Mouse (Mus musculus) lung, postnatal 0 days (tissue): ENCODE results near the gene Gab2. TPM values are rescaled to one million over a fixed set of nuclear protein-coding genes. Genes with fewer than 3 reads are reported as not detected.

Experiments used
- ATAC-seq: fragments of 200-750 bp; cut with Nextera tagmentation; 2 replicates; pipeline ENCODE4 v1.8.0; 2017; ENCODE audit warnings: moderate library complexity
- DNase-seq: peaks from one replicate; pipeline ENCODE4 v3.0.0-alpha.2; 2016; ENCODE audit warnings: low spot score
- H3K27ac ChIP-seq: fragments of 300-500 bp; sonication (generic); 2 replicates; pipeline ENCODE4 v1.5.1; 2014; ENCODE audit warnings: antibody characterized with exemption, mild to moderate bottlenecking, low read length, mixed read lengths
- H3K27me3 ChIP-seq: fragments of 300-500 bp; sonication (generic); replicated peaks from 2 replicates; pipeline ENCODE4 v1.6.1; 2014; ENCODE audit warnings: low read length, mixed read lengths; ENCODE audit not compliant: insufficient read depth
- H3K36me3 ChIP-seq: fragments of 300-500 bp; sonication (generic); 2 replicates; pipeline ENCODE4 v1.6.1; 2014; ENCODE audit warnings: low read length, mixed read lengths; ENCODE audit not compliant: insufficient read depth
- H3K4me1 ChIP-seq: fragments of 300-500 bp; sonication (generic); 2 replicates; pipeline ENCODE4 v1.6.1; 2014; ENCODE audit warnings: antibody characterized with exemption, low read depth, low read length, mixed read lengths; ENCODE audit not compliant: insufficient read depth
- H3K4me2 ChIP-seq: fragments of 300-500 bp; sonication (generic); replicated peaks from 2 replicates; pipeline ENCODE4 v1.6.1; 2014; ENCODE audit warnings: low read depth, mild to moderate bottlenecking, low read length, moderate library complexity, mixed read lengths
- H3K4me3 ChIP-seq: fragments of 300-500 bp; sonication (generic); 2 replicates; pipeline ENCODE4 v1.5.1; 2014; ENCODE audit warnings: low read depth, low read length
- H3K9ac ChIP-seq: fragments of 300-500 bp; sonication (generic); replicated peaks from 2 replicates; pipeline ENCODE4 v1.6.1; 2014; ENCODE audit warnings: low read depth, mild to moderate bottlenecking
- H3K9me3 ChIP-seq: fragments of 300-500 bp; sonication (generic); 2 replicates; pipeline ENCODE4 v1.6.1; 2016; ENCODE audit warnings: low read length, mixed read lengths
- CTCF ChIP-seq: IDR thresholded peaks from 2 replicates; pipeline ENCODE4 v1.5.1; 2016; ENCODE audit warnings: antibody characterized with exemption, mild to moderate bottlenecking
- EP300 ChIP-seq: IDR thresholded peaks from 2 replicates; pipeline ENCODE4 v1.6.1; 2016; ENCODE audit warnings: antibody characterized with exemption, mild to moderate bottlenecking, control low read depth
- WGBS: fragments of 180-500 bp; shearing (Covaris S2); extraction: QIAGEN DNeasy Blood & Tissue Kit; methylation state at CpG from one replicate; pipeline ENCODE4 v1.1.7; 2014; 5-methylcytosine and 5-hydroxymethylcytosine counted together
- polyA plus RNA-seq: library from polyadenylated mRNA; unstranded; fragments of >200 nt; fragmentation: Nextera tagmentation; extraction: Ambion mirVana; gene quantifications from 2 replicates; pipeline ENCODE4 v1.2.1, GENCODE M21; 2015

Gene Gab2
- polyA plus RNA-seq, 1 experiment from 2014 or later, result 7.7 TPM

DNA sequence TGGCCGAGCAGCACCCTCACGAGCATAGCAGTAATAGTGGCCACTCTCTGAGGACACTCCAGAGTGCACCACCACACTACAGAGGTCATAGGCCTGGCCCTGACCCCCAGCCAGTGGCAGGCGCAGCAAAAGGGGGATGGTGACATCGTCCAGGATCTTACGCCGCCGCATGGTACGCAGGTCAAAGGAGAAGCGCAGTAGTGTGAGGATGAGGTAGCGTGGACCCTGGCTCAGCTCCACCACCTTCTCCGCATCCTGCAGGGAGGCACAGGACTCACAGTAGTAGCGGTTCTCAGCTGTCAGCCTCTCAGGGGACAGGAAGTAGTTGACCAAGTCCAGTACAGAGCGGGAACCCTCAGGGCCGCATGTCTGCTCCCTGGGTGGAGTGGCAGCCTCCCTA is 230.2 kb downstream of the Gab2 start:
- no peak for ATAC-seq
- DNase-seq, result no peak
- Histone ChIP-seq H3K9me3 (no peaks in the 10 kb centered on the region), H3K36me3 (peaks cover 18% of the 10 kb centered on the region; the same call in 1 of the 2 replicates), H3K4me3 (no peak overlapping the region), H3K27ac (no peak overlapping the region), H3K4me1 (no peaks in the 10 kb centered on the region), H3K9ac (no peak overlapping the region), H3K27me3 (no peaks in the 10 kb centered on the region), H3K4me2 (no peak overlapping the region)
- TF ChIP-seq EP300, result no peak
- TF ChIP-seq CTCF, result no peak
- 88% methylated on average over 14 of the region's 14 CpGs for WGBS

DNA sequence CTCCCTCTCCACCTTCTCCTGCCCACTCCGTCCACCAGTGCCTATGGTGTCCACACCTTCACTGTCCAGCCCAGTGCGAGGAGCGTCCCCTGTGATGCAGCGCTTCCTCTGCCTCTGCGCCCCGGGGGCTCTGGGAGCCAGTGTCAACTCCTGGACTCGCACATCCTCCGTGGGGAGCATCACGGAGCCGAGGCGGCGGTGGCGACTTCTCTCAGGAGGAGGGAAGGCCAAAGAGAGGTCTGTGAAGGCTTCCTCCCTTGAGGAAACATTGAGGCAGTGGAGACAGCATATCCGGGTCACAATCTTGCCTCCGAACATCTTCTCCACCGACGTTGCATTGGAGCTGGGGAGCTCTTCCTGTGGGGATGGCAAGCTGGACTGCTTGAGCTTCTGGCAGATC is 230.8 kb downstream of the Gab2 start:
- H3K27me3 ChIP-seq, result no peaks in the 10 kb centered on the region
- 86% methylated on average over 17 of the region's 17 CpGs for WGBS
- no peak overlapping the region for H3K4me2 ChIP-seq
- no peaks in the 10 kb centered on the region for H3K4me1 ChIP-seq
- DNase-seq (no peak), ATAC-seq (no peak)
- no peak overlapping the region for H3K9ac ChIP-seq
- TF ChIP-seq CTCF (no peak), EP300 (no peak)
- H3K27ac ChIP-seq, result no peak overlapping the region
- no peaks in the 10 kb centered on the region for H3K9me3 ChIP-seq
- peaks cover 18% of the 10 kb centered on the region; the same call in 1 of the 2 replicates for H3K36me3 ChIP-seq
- H3K4me3 ChIP-seq, result no peak overlapping the region

GRCm38 (mm10) chr7:97312856-97313255 is 231.5 kb downstream of the Gab2 start:
- WGBS, result 80% methylated on average over 6 of the region's 6 CpGs
- no peak for DNase-seq
- H3K27me3 ChIP-seq, result no peaks in the 10 kb centered on the region
- H3K9me3 ChIP-seq, result no peaks in the 10 kb centered on the region
- ATAC-seq, result no peak
- no peak overlapping the region for H3K9ac ChIP-seq
- no peaks in the 10 kb centered on the region for H3K4me1 ChIP-seq
- H3K4me3 ChIP-seq, result no peak overlapping the region
- no peak for TF ChIP-seq EP300
- no peak for TF ChIP-seq CTCF
- no peak overlapping the region for H3K4me2 ChIP-seq
- no peak overlapping the region for H3K27ac ChIP-seq
- peaks cover 18% of the 10 kb centered on the region; the same call in 1 of the 2 replicates for H3K36me3 ChIP-seq

DNA sequence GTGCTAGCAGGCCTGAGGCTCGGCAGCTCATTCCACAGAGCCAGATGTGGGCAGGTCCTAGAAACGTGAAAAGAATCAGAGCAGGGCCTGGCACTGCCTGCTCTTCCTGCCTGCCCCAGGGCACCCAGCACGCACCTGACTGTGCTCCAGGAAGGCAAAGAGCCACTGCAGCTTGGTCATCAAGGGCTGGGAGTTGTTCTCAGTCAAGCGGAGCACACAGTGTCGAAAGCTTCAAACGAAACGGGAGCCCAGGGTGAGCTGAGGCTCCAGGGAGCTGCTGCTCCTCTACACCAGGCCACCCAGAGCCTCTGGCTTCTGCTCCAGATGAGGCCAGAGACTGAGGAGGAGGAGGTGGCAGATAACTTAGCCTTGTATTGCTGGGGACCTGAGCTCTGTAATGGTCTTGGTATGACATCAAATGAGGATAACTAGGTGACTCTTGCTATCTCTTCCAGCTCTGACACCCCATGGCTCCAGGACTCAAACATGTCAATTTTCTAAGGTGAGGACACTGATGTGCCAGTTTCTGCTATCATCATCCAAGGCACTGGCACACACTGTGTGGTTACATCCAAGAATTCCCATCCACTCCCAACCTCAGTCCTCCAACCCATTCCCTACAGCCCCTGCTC is 232.1 kb downstream of the Gab2 start:
- H3K27ac ChIP-seq, result no peak overlapping the region
- no peak overlapping the region for H3K4me3 ChIP-seq
- 67% methylated on average over 7 of the region's 7 CpGs for WGBS
- H3K9ac ChIP-seq, result no peak overlapping the region
- H3K4me2 ChIP-seq, result no peak overlapping the region
- ATAC-seq, result no peak
- TF ChIP-seq CTCF (no peak), EP300 (no peak)
- DNase-seq, result no peak
- H3K27me3 ChIP-seq, result no peaks in the 10 kb centered on the region
- no peaks in the 10 kb centered on the region for H3K4me1 ChIP-seq
- peaks cover 13% of the 10 kb centered on the region; the same call in 1 of the 2 replicates for H3K36me3 ChIP-seq
- H3K9me3 ChIP-seq, result no peaks in the 10 kb centered on the region

DNA sequence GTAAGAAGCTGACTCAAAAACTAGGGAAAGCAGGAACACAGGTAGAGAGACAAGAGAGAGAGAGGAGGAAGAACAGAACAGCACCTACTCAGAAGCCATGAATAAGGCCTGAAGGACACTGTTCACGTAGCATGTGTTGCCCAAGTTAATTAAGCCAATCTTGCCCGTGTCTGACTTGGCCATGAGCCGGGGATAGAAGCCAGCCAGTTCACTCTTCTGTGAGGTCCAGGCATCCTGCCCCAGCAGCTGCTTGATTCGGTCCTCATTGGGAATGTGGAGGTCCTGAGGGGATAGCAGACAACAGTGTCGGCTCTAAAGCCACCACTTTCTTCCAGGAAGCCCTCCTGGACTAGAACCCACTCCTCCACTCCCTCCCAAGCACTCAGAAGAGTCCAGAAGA is 233.3 kb downstream of the Gab2 start:
- ATAC-seq, result no peak
- Histone ChIP-seq H3K9me3 (no peaks in the 10 kb centered on the region), H3K27ac (no peak overlapping the region), H3K36me3 (peaks cover 7% of the 10 kb centered on the region; the same call in 1 of the 2 replicates), H3K4me2 (no peak overlapping the region), H3K9ac (no peak overlapping the region), H3K27me3 (no peaks in the 10 kb centered on the region), H3K4me3 (no peak overlapping the region), H3K4me1 (no peaks in the 10 kb centered on the region)
- DNase-seq, result no peak
- 88% methylated on average over 5 of the region's 5 CpGs for WGBS
- TF ChIP-seq EP300 (no peak), CTCF (no peak)

- Histone ChIP-seq H3K27me3 (no peaks in the 10 kb centered on the region), H3K27ac (no peak overlapping the region), H3K4me2 (no peak overlapping the region), H3K9ac (no peak overlapping the region), H3K36me3 (no peaks in the 10 kb centered on the region), H3K9me3 (no peaks in the 10 kb centered on the region), H3K4me1 (no peaks in the 10 kb centered on the region), H3K4me3 (no peak overlapping the region)
- ATAC-seq, result no peak
- WGBS, result 87% methylated on average over 6 of the region's 6 CpGs
- TF ChIP-seq CTCF (no peak), EP300 (no peak)
- DNase-seq, result no peak
These were observed 234.3 kb downstream of the Gab2 start for GRCm38 (mm10) chr7:97315656-97316055.
